Mouse (Mus musculus): ENCODE results near the gene C130074G19Rik. TPM values are rescaled to one million over a fixed set of nuclear protein-coding genes. Genes with fewer than 3 reads are reported as not detected.
A peak's percentile ranks its signal among the peaks of the same experiment; 100 is the strongest.

Gene C130074G19Rik
- total and polyA plus RNA-seq, 2 experiments from 2014 or later: 1.1 to 4.2 TPM

DNA sequence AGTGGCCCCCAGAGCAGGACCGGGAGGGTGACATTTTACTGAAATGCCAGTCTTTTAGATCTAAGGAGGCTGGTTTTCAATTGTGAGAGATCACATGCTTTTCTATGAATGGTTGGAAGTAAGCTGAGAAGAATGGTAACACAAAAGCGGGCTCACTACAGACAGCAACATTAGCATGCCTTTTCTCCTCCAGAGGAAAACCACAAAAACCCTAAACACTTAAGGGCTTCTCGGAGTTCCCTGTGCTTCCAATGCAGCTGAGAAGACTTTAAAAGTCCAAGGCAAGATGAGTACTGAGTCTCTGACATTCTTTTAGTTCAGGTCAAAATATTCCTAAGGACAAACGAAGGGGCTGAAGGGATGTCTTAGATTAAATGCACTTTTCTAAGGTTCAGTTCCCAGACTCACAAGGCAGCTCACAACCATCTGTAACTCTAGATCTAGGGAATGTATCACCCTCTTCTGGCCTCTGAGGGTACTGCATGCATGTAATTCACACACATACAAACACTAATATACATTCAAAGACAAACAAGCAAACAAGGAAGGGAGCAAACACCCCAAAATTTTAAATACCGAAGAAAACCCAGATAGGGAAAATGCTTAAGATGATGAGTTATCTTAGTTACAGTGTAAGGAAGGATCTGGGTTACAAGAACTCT, 35.3 kb upstream of the C130074G19Rik start:
- Histone ChIP-seq H3K4me1 (ENCODE audit: insufficient read depth, low read length) (no peaks in the 10 kb centered on the region), H3K27ac (no peak overlapping the region), H3K9me3 (ENCODE audit: low read length) (no peaks in the 10 kb centered on the region), H3K36me3 (ENCODE audit: insufficient read depth, low read length) (peaks cover 27% of the 10 kb centered on the region), H3K4me2 (ENCODE audit: low read depth, low read length) (no peak overlapping the region), H3K4me3 (ENCODE audit: low read length) (no peak overlapping the region), H3K27me3 (ENCODE audit: insufficient read depth, low read length) (no peaks in the 10 kb centered on the region), H3K9ac (replicated peaks; ENCODE audit: low read length) (no peak overlapping the region)
- WGBS: 86% methylated on average over 5 of the region's 5 CpGs
- peak; percentile 70 for TF ChIP-seq CTCF (IDR thresholded peaks at IDR 0.05; ENCODE audit: low read depth)
- DNase-seq (ENCODE audit: low spot score) (peak; percentile 40), ATAC-seq (no peak)

DNA sequence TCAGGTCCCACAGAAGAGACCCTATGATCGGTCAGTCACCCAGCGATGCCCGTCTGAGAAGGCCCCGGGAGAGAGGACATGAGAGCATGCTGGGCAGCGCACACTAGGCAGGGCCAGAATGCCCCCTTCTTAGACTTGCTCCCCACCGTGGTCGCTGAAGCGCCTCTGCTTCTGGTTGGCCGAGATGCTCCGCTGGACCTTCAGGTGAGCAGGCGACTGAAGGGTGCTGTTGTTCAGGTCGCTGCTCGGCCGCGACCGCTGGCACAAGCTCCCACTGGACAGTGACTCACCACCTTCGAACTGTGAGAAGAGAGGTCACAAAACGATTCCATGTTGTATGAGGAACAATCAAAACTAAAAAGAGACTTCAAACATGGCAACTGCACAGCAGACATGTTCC, 29.3 kb upstream of the C130074G19Rik start:
- Histone ChIP-seq H3K27me3 (ENCODE audit: insufficient read depth, low read length) (no peaks in the 10 kb centered on the region), H3K4me2 (ENCODE audit: low read depth, low read length) (no peak overlapping the region), H3K27ac (no peak overlapping the region), H3K4me1 (ENCODE audit: insufficient read depth, low read length) (no peaks in the 10 kb centered on the region), H3K4me3 (ENCODE audit: low read length) (no peak overlapping the region), H3K9me3 (ENCODE audit: low read length) (no peaks in the 10 kb centered on the region), H3K9ac (replicated peaks; ENCODE audit: low read length) (no peak overlapping the region), H3K36me3 (ENCODE audit: insufficient read depth, low read length) (peaks cover 42% of the 10 kb centered on the region)
- ATAC-seq: no peak
- WGBS: 92% methylated on average over 18 of the region's 18 CpGs
- TF ChIP-seq CTCF (IDR thresholded peaks at IDR 0.05; ENCODE audit: low read depth): no peak
- DNase-seq (ENCODE audit: low spot score): no peak

DNA sequence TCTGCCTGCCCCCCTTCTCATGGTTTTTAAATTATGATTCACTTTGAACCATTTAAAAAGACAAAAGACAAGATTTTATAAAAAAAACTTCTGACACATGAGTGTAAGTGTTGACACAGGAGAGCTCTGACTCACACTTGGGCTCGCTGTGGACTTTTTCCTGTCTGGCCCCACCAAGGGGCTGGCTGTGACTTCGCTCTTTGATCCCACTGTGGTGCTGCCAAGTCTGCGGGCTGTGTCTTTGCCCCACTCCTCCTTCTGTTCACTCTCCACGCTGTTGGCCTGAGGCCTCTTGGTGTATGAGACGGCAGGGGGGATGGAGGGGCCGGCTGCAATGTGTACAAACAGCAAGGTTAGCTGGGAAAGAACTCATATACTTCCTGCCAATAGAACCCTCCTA, 28.8 kb upstream of the C130074G19Rik start:
- Histone ChIP-seq H3K4me3 (ENCODE audit: low read length) (no peak overlapping the region), H3K4me2 (ENCODE audit: low read depth, low read length) (no peak overlapping the region), H3K9ac (replicated peaks; ENCODE audit: low read length) (no peak overlapping the region), H3K36me3 (ENCODE audit: insufficient read depth, low read length) (peaks cover 41% of the 10 kb centered on the region), H3K27me3 (ENCODE audit: insufficient read depth, low read length) (no peaks in the 10 kb centered on the region), H3K4me1 (ENCODE audit: insufficient read depth, low read length) (no peaks in the 10 kb centered on the region), H3K27ac (no peak overlapping the region), H3K9me3 (ENCODE audit: low read length) (no peaks in the 10 kb centered on the region)
- WGBS: 45% methylated on average over 6 of the region's 6 CpGs
- ATAC-seq (peak; percentile 45; the same call in 1 of the 2 replicates), DNase-seq (ENCODE audit: low spot score) (no peak)
- TF ChIP-seq CTCF (IDR thresholded peaks at IDR 0.05; ENCODE audit: low read depth): no peak

DNA sequence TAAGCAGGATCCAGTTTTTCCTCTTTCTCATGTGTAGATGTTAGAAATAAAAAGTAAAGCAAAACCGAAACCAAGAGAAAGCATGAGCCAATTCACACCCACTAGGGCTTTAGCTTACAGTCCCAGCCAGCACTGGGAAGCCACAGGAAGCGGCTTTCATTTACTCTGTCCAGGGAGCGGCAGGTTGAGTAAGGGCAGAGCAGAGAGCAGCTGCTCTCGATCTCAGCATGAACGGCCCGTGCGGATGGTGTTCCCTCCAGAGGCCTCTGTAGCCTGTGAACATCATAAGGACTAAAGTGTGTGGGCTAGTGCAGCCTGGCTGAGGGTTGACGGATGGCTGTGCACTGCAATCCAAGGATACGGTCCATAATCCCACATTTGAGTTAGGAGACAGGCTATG, 25.5 kb upstream of the C130074G19Rik start:
- Histone ChIP-seq H3K9me3 (ENCODE audit: low read length) (no peaks in the 10 kb centered on the region), H3K27me3 (ENCODE audit: insufficient read depth, low read length) (no peaks in the 10 kb centered on the region), H3K4me1 (ENCODE audit: insufficient read depth, low read length) (no peaks in the 10 kb centered on the region), H3K9ac (replicated peaks; ENCODE audit: low read length) (no peak overlapping the region), H3K4me2 (ENCODE audit: low read depth, low read length) (no peak overlapping the region), H3K36me3 (ENCODE audit: insufficient read depth, low read length) (peaks cover 33% of the 10 kb centered on the region), H3K27ac (no peak overlapping the region), H3K4me3 (ENCODE audit: low read length) (no peak overlapping the region)
- DNase-seq (ENCODE audit: low spot score) (no peak), ATAC-seq (no peak)
- TF ChIP-seq CTCF (IDR thresholded peaks at IDR 0.05; ENCODE audit: low read depth): no peak
- WGBS: 45% methylated on average over 9 of the region's 9 CpGs

DNA sequence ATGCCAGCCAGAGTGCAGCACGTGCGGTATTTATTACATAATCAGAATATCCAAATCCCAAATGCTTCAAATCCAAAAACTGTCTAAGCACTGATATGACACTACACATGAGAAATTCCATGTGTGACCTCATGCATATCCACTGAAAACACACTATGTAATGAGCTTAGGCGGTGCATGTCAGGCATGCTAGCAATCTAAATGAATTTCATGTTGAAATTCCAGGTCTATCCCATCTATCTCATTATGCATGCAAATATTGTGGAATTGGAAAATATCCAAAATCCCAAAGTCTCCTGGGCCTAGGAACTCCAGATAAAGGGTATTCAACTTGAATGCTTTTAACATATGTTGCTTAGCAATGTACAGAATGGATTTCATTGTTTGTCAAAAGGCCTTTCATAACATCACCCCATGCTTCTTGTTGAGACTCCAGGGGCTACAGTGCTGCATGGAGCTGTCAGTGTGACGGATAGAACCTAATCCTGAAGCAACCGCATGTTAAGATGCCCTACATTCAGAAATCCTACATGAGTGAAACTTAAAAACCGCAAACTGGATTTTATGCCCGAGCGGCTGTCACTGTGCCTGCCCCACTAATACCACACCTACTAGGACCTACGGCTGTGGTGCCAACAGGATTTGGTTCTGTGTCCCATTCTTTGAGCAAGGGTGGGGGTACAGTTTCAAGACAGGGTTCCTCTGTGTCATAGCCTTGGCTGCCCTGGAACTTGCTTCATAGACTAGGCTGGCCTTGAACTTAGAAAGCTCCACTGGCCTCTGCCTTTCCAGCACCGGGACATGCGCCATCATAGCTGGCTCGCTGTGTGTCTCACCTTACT, 23.1 kb upstream of the C130074G19Rik start:
- H3K9me3 ChIP-seq (ENCODE audit: low read length): no peaks in the 10 kb centered on the region
- H3K27me3 ChIP-seq (ENCODE audit: insufficient read depth, low read length): no peaks in the 10 kb centered on the region
- H3K27ac ChIP-seq: no peak overlapping the region
- no peaks in the 10 kb centered on the region for H3K4me1 ChIP-seq (ENCODE audit: insufficient read depth, low read length)
- H3K36me3 ChIP-seq (ENCODE audit: insufficient read depth, low read length): peaks cover 28% of the 10 kb centered on the region
- WGBS: 49% methylated on average over 12 of the region's 12 CpGs
- H3K4me2 ChIP-seq (ENCODE audit: low read depth, low read length): no peak overlapping the region
- DNase-seq (ENCODE audit: low spot score) (no peak), ATAC-seq (peak; percentile 33; the same call in 1 of the 2 replicates)
- no peak overlapping the region for H3K9ac ChIP-seq (replicated peaks; ENCODE audit: low read length)
- no peak for TF ChIP-seq CTCF (IDR thresholded peaks at IDR 0.05; ENCODE audit: low read depth)
- H3K4me3 ChIP-seq (ENCODE audit: low read length): no peak overlapping the region

DNA sequence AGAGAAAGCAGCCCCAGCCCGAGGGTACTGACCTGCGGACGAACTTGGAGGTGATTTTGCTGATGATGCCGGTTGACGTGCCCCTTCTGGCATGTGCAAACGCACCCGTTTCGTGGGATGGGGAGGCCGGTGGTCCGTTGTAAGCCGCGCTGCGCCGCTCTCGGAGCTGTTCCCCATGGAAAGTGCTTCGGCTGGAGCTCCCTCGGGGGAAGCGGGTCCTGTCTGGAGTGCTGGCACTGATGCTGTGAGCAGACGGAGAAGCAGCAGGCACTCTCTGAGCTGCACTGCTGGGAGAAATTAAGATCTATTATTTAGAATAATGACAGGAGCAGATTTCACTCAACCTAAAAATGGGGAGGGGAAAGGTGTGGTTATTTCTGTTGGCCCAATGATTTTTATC, 22.4 kb upstream of the C130074G19Rik start:
- ATAC-seq: peak; percentile 53; the same call in 1 of the 2 replicates

More for the DNA sequence above, 22.4 kb upstream of the C130074G19Rik start:
- Histone ChIP-seq H3K4me1 (ENCODE audit: insufficient read depth, low read length) (no peaks in the 10 kb centered on the region), H3K36me3 (ENCODE audit: insufficient read depth, low read length) (peaks cover 26% of the 10 kb centered on the region), H3K4me2 (ENCODE audit: low read depth, low read length) (no peak overlapping the region), H3K4me3 (ENCODE audit: low read length) (no peak overlapping the region), H3K27ac (no peak overlapping the region), H3K9me3 (ENCODE audit: low read length) (no peaks in the 10 kb centered on the region), H3K9ac (replicated peaks; ENCODE audit: low read length) (no peak overlapping the region), H3K27me3 (ENCODE audit: insufficient read depth, low read length) (no peaks in the 10 kb centered on the region)
- peak; percentile 64 for DNase-seq (ENCODE audit: low spot score)
- 34% methylated on average over 19 of the region's 19 CpGs for WGBS
- TF ChIP-seq CTCF (IDR thresholded peaks at IDR 0.05; ENCODE audit: low read depth): no peak
